ENCODE assay signal across 9 mouse cellular contexts in the genomic region with DNA sequence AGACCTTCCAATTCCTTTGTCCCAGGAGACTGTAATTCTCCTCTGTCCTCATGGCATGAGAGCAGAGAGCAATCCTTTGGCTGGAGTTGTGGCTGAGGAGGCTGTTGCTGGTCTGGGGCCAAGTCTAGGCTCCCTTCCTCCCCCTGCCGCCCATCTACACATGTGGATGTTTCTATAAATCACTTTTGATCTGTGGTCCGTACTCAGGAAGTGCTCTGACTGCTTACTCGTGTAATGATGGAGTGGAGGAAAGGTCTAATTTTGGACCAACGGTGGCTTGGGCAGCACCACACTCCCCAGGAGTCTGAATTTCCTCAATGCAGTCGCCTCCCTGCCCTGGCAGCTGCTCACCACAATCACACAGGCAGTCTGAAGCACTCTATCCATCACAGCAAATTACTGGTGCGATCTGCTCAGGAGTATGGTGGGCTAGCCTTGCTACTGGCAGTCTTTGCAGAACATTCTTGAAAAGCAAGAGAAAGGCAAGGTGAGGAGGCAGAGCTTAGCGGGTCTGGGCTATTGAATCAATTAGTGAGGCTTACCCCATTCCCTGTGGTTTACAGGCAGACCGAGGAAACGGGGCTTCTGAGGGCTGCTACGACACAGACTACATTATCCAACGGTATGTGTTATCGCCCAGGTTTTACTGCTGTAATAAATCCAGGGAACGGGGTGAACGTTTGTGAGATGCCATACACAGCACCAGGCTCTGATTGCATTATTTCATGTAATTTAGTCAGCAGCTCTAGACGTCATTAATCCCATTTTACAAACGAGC.
DNase-seq lines count a peak whose midpoint lies in the region; ATAC-seq and TF ChIP-seq lines count a peak whose summit lies in the region.
"Had no signal": no experiment of that assay in that cellular context is flagged by ENCODE, and none has a peak within 500 bp of the region (broad histone marks: within the 10 kb centered on the region; RNA-seq: fewer than 3 reads in every experiment).

No protein-coding gene starts in this region.

- TF ChIP-seq CTCF in CH12.LX (conservative IDR thresholded peaks at IDR 0.05 in 1 of 2, IDR thresholded peaks at IDR 0.05 in 1 of 2; ENCODE audit: low read depth in 2 of 2, low read length in 2 of 2), result no peak

- WGBS in intestine, embryonic 15.5 days, result 33% methylated on average over 16 of the region's 16 CpGs
- 32% methylated on average over 16 of the region's 16 CpGs for WGBS in intestine, embryonic 16.5 days
- WGBS in limb, embryonic 11.5 days, result 8% methylated on average over 16 of the region's 16 CpGs

- ATAC-seq in intestine, embryonic 15.5 days, result no peak
- no peak for ATAC-seq in intestine, embryonic 16.5 days
- ATAC-seq in limb, embryonic 11.5 days (ENCODE audit: insufficient number of reproducible peaks, low FRiP score, low TSS enrichment, low read depth), result peak; percentile 69
- ATAC-seq in inflammation-experienced regulatory T-cells, adult 6 months, result no peak
- ATAC-seq: midbrain, embryonic 16.5 days had no signal

- no peak overlapping the region for H3K27ac ChIP-seq in intestine, embryonic 15.5 days
- no peak overlapping the region for H3K27ac ChIP-seq in intestine, embryonic 16.5 days (ENCODE audit: low read length)
- no peak overlapping the region for H3K27ac ChIP-seq in CH12.LX (ENCODE audit: insufficient read depth, low read depth)
- peak overlapping the region; percentile 10; the same call in 1 of the 2 replicates for H3K27ac ChIP-seq in limb, embryonic 11.5 days (replicated peaks; ENCODE audit: low read depth, low read length)

- dilution Hi-C loops in CH12.LX (cut with MboI; ENCODE audit: extremely low pct_ligation_motif_present, extremely low pct_unique_long_range_greater_than_20kb, low sequenced_read_pairs), result no loop called here

- no peaks in the 10 kb centered on the region for H3K79me2 ChIP-seq in CH12.LX (replicated peaks; ENCODE audit: control insufficient read depth, extremely low read depth, insufficient read depth, poor library complexity, severe bottlenecking)

- TF ChIP-seq EP300 in CH12.LX (IDR thresholded peaks at IDR 0.05; ENCODE audit: low read length), result no peak

- H3K36me3 ChIP-seq in intestine, embryonic 15.5 days, result no peaks in the 10 kb centered on the region
- no peaks in the 10 kb centered on the region for H3K36me3 ChIP-seq in intestine, embryonic 16.5 days (ENCODE audit: control insufficient read depth, insufficient read depth, low read length)
- H3K36me3 ChIP-seq in CH12.LX (replicated peaks in 1 of 2; ENCODE audit: control insufficient read depth in 1 of 2, insufficient read depth in 1 of 2, low read length in 1 of 2), result no peaks in the 10 kb centered on the region
- H3K36me3 ChIP-seq in limb, embryonic 11.5 days (ENCODE audit: control insufficient read depth, insufficient read depth, low read length), result no peaks in the 10 kb centered on the region

- H3K9me3 ChIP-seq in intestine, embryonic 15.5 days, result no peaks in the 10 kb centered on the region
- H3K9me3 ChIP-seq in intestine, embryonic 16.5 days (ENCODE audit: control insufficient read depth, low read length), result no peaks in the 10 kb centered on the region
- H3K9me3 ChIP-seq in CH12.LX (replicated peaks; ENCODE audit: low read length), result no peaks in the 10 kb centered on the region
- no peaks in the 10 kb centered on the region for H3K9me3 ChIP-seq in limb, embryonic 11.5 days (ENCODE audit: control insufficient read depth, low read length)

- in situ Hi-C loops in CH12.LX (cut with MboI; ENCODE audit: low pct_ligation_motif_present, low pct_unique_long_range_greater_than_20kb, low sequenced_read_pairs), result loop anchor here (25.0 kb wide), 1 partner anchor 936 kb away; no protein-coding TSS in a partner anchor

- no peak for TF ChIP-seq POLR2A in CH12.LX (IDR thresholded peaks at IDR 0.05; ENCODE audit: low read depth, low read length)

- H3K4me1 ChIP-seq in intestine, embryonic 15.5 days (replicated peaks), result 0 out of 2 replicates have a peak, but pooled peaks cover 3% of the 10 kb centered on the region
- H3K4me1 ChIP-seq in intestine, embryonic 16.5 days (ENCODE audit: control insufficient read depth, insufficient read depth, low read length), result no peaks in the 10 kb centered on the region
- H3K4me1 ChIP-seq in CH12.LX (ENCODE audit: control insufficient read depth in 1 of 2, insufficient read depth in 2 of 2), result peaks cover 8 to 24% of the 10 kb centered on the region in 2 experiments
- peaks cover 15% of the 10 kb centered on the region for H3K4me1 ChIP-seq in limb, embryonic 11.5 days (ENCODE audit: control insufficient read depth, insufficient read depth, low read length)

- no peak overlapping the region for H3K9ac ChIP-seq in intestine, embryonic 15.5 days
- H3K9ac ChIP-seq in intestine, embryonic 16.5 days (ENCODE audit: low read depth, low read length), result no peak overlapping the region
- no peak overlapping the region for H3K9ac ChIP-seq in CH12.LX (ENCODE audit: insufficient read depth, low read depth)
- H3K9ac ChIP-seq in limb, embryonic 11.5 days (ENCODE audit: low read length), result no peak overlapping the region

- H3K27me3 ChIP-seq in intestine, embryonic 15.5 days (replicated peaks), result no peaks in the 10 kb centered on the region
- no peaks in the 10 kb centered on the region for H3K27me3 ChIP-seq in intestine, embryonic 16.5 days (replicated peaks; ENCODE audit: control insufficient read depth, insufficient read depth, low read length)
- H3K27me3 ChIP-seq in CH12.LX (replicated peaks), result no peaks in the 10 kb centered on the region
- H3K27me3 ChIP-seq in limb, embryonic 11.5 days (ENCODE audit: control insufficient read depth, insufficient read depth, low read length), result no peaks in the 10 kb centered on the region

- H3K4me3 ChIP-seq in intestine, embryonic 15.5 days (replicated peaks), result no peak overlapping the region
- H3K4me3 ChIP-seq in intestine, embryonic 16.5 days (ENCODE audit: low read length), result no peak overlapping the region
- no peak overlapping the region for H3K4me3 ChIP-seq in CH12.LX (replicated peaks in 1 of 3; ENCODE audit: low read depth in 2 of 3, low read length in 2 of 3, poor library complexity in 1 of 3)
- H3K4me3 ChIP-seq in limb, embryonic 11.5 days (ENCODE audit: low read depth, low read length), result no peak overlapping the region

- DNase-seq in 3T3-L1 (ENCODE audit: low read depth, low spot score) (peak; percentile 92), CH12.LX (ENCODE audit: extremely low read depth) (no peak)
- DNase-seq in limb, embryonic 11.5 days (ENCODE audit: low spot score), result peak; percentile 77
- DNase-seq in cerebellum, adult 11 months, result no peak
- no peak for DNase-seq in layer of hippocampus, adult 9-11 months

- TF ChIP-seq RAD21 in CH12.LX (IDR thresholded peaks at IDR 0.05; ENCODE audit: low read depth, low read length), result no peak

- 0 out of 2 replicates have a peak overlapping the region, but pooled peaks have one; percentile 6 for H3K4me2 ChIP-seq in intestine, embryonic 15.5 days (replicated peaks)
- no peak overlapping the region for H3K4me2 ChIP-seq in intestine, embryonic 16.5 days (ENCODE audit: low read depth, low read length)
- H3K4me2 ChIP-seq in CH12.LX (ENCODE audit: insufficient read depth, low read depth, poor library complexity, severe bottlenecking), result 0 out of 2 replicates have a peak overlapping the region, but pooled peaks have one; percentile 0
- H3K4me2 ChIP-seq in limb, embryonic 11.5 days (ENCODE audit: low read depth, severe bottlenecking), result no peak overlapping the region; the same call in 1 of the 2 replicates

TF ChIP-seq in CH12.LX, 34 proteins besides CTCF, POLR2A, EP300 and RAD21:
- TF ChIP-seq NRF1 (IDR thresholded peaks at IDR 0.05; ENCODE audit: low read depth, low read length), result no peak
- no peak for TF ChIP-seq JUN (IDR thresholded peaks at IDR 0.05; ENCODE audit: insufficient read depth, low read depth, low read length)

Comparison
In these comparisons a context has a peak if more than half of its experiments do, and no peak if none do; other contexts are left out.
1. H3K4me2 ChIP-seq: peak in intestine, embryonic 15.5 days (single experiment) and CH12.LX (single experiment); none in intestine, embryonic 16.5 days (single experiment) and limb, embryonic 11.5 days (single experiment).
2. DNase-seq: peak in 3T3-L1 (single experiment) and limb, embryonic 11.5 days (single experiment); none in CH12.LX (single experiment), cerebellum, adult 11 months (single experiment) and layer of hippocampus, adult 9-11 months (single experiment).